Mouse (Mus musculus): ENCODE measurements at regions not wholly inside any gene's neighbourhood (a gene's known extent, or its start where the extent isn't known, plus 50 kb on each side); places are given as distances from the start of the nearest gene placed in this dataset.

DNA sequence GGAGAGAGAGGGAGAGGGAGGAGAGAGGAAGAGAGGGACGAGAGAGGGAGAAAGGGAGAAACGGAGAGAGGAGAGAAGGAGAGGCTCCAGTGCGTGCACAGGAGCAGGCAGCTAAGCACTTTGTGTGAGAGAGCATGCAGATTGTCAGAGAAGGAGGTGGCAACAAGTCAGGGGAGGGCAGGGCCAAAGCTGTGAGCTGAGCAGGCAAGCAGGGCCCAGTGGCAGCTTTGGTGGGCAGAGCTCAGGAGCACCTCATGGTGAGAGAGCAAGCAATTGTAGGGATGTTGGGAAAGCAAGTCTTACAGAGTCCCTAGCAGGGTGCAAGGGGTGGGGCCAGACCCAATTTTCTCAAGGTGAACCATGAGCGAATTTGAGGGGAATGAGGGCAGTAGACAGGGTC is 234.3 kb upstream of the Hey2 start:
- DNase-seq (ENCODE audit: low spot score), result no peak

GRCm38 (mm10) chr10:31076415-31076814 is 233.8 kb upstream of the Hey2 start:
- no peak for DNase-seq (ENCODE audit: low spot score)

GRCm38 (mm10) chr10:31074004-31074645 is 231.5 kb upstream of the Hey2 start:
- no peak for DNase-seq (ENCODE audit: low spot score)

GRCm38 (mm10) chr10:31068668-31069223 is 226.1 kb upstream of the Hey2 start:
- DNase-seq (ENCODE audit: low spot score), result no peak

GRCm38 (mm10) chr10:31062732-31063131 is 220.1 kb upstream of the Hey2 start:
- no peak for DNase-seq (ENCODE audit: low spot score)

GRCm38 (mm10) chr10:31053260-31053659 is 210.7 kb upstream of the Hey2 start:
- no peak for DNase-seq (ENCODE audit: low spot score)

DNA sequence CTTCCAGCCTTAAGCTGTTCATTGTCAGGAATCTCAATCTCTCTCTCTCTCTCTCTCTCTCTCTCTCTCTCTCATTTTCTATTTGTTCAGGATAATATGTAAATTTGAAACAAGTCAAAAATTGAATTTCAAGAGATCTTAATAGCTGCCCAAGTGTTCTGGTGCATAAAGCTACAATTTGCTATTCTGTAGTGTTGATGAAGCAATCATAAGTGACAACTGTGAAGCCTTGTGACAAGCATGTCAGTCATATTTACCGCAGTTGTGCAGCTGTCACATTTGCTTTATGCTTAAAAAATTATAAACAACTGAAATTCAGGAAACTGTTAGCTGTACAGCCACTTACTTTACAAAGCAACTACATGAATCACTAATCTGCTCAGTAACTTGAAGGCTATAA is 208.6 kb upstream of the Hey2 start:
- no peak for DNase-seq (ENCODE audit: low spot score)

GRCm38 (mm10) chr10:31049352-31049751 is 206.8 kb upstream of the Hey2 start:
- DNase-seq (ENCODE audit: low spot score), result no peak

DNA sequence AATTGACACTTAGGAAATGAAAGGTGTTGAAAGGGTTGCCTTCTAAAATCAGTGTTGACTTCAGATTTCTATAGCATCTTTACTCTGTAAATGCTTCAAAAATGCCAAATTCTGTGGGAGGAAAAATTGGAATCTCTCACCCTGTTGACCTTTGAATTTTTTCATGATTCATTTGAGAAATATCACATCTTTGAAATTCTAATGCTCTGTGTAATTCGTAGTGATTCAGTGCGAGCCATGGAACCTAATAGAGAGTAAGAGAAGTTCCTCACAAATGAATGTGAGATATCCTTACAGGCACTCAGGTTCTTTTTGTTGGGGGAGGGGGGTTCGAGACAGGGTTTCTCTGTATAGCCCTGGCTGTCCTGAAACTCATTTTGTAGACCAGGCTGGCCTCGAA is 193.0 kb upstream of the Hey2 start:
- no peak for DNase-seq (ENCODE audit: low spot score)

- DNase-seq (ENCODE audit: low spot score), result no peak
These were observed 192.2 kb upstream of the Hey2 start for GRCm38 (mm10) chr10:31034782-31035181.

- DNase-seq (ENCODE audit: low spot score), result peak; percentile 26
These were observed 188.1 kb upstream of the Hey2 start for GRCm38 (mm10) chr10:31030676-31031075.

GRCm38 (mm10) chr10:31026440-31026839 is 183.8 kb upstream of the Hey2 start:
- no peak for DNase-seq (ENCODE audit: low spot score)

- DNase-seq (ENCODE audit: low spot score), result no peak
These were observed 170.2 kb upstream of the Hey2 start for GRCm38 (mm10) chr10:31012669-31013358.

DNA sequence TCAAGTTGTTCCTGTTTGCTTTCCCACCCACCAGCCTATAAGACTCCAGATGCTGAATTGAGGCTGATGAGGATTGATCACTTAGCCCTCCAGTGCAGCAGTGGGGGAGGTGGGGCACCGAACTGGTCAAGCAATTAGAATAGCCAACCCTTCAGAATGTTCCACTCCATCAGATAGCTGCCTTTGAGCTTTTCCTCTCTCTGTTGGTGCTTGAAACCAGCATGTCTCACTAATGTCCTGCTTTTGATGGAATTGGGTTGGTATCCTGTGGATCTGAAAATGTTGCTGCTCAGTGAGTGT is 167.3 kb upstream of the Hey2 start:
- DNase-seq (ENCODE audit: low spot score), result no peak

DNA sequence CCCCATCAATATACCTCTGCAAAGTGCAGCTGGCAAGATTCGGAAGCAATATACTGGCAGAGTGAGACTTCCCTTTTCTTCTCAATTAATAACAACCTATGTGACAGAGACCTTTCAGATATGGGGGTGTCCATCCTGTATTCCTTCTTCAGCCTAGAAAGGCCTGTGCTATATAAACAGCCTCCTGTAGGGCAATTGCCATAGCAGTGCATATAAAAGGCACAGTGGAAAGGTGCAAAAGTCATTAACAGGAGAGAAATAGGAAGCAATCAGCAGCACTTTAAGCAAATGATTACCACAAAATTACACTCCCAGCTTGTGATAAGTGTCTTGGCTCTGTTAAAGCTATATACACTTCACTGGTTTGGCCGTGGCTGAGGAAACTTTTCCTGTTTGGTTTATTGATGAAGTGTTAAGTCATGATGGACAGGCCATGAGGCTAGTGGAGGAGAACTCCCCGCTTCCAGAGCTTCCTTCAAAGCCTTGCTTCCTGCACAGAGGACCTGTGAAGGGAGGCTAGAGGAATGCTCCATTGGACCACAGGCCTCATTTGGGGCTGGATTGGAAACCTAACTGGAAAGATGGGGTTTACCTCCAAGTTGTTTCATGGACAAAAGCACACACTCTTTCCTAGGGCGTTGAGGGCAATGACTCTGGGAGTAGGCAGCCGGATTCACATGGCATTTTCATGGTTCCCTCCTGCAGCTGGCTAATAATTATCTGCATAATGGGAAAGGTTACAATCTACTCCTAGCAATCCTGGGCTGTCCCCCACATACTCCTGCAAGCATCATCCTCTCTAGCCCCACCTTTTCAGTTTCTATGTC is 166.7 kb upstream of the Hey2 start:
- no peak for DNase-seq (ENCODE audit: low spot score)

DNA sequence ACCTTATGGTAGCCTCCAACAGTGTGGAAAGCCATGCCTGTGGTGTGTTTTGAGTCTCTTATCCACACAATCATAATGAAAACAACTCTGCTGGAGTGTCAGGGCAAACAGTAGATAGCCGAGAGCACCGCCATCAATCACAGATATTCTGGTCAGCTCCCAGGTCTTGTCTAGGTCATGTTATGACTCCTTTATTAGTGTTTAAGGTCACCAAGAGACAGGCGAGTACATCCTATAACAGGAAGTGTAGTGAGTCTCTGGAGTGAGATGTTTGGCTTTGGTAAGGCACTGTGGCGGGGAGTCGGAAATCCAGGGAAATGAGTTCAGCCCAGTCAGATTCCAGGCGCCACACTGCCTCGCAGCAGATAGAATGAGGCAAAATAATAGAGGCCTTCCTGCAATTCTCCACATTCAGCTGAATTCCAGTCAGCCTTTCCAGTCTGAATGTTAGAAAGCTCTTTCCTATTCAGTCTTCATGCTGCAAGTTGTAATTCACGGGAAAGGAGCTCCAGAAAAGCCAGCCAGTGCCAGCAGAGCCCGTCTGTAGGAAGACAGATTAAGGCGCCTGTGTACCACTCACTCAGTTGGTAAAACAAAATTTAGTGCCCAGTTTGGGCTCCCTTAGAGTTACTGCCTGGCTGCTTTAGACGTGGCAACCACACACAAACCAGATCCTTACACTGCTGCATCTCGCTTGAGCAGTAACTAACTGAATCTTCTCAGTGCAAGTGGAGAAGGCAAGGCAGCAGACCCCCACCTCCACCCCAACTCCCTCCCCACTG is 155.8 kb upstream of the Hey2 start:
- no peak for DNase-seq (ENCODE audit: low spot score)

DNA sequence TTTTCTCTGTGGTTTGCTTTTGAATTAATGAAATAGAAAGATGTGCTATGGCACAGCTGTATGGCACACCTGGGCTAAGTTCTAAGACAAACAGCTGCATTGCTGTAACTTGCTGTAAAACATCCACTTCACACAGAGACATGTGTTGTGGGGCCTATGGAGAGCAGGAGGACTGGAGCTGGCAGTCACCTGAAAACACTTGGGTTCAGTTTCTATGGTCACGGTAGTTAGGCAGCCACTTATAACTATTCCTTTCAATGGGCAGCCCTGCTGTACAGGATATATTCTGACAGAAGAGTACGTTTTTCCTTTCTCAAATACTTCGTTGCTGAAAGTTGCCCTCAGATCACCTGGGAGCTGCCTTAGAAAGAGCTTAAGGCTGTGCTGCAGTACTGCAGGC is 149.6 kb upstream of the Hey2 start:
- no peak for DNase-seq (ENCODE audit: low spot score)

DNA sequence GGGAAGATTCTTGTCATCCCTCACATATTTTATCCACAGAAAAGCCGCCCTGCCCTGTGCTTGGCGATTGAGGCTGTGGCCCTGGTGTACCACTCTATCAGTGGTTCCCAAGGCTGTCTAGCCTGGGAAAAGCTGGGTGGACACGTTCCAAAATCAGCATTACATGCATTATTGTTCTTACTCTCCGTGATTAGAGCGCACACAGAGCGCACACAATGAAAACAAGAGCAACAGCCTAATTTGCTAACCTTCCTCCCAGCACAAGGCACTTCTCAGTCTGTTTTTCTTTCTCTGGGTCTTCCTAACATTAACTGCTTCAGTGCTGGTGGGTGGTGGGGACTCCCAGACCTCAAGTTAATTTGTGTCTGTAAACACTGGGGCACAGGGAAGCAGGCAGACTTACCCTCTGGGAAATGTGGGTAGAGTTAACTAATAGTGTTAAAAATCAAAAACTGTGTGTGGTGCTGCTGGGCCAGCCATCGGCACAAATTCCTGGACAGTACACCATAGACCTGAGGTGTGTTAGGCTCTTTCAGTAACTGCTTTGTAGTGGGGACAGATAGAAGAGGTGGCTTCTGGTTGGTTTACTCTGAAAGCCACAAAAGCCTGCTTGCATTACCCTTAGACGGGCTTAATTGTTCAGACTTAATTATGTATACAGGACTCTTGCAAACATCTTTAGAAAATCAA is 137.8 kb upstream of the Hey2 start:
- DNase-seq (ENCODE audit: low spot score), result no peak

- DNase-seq (ENCODE audit: low spot score), result no peak
These were observed 137.2 kb upstream of the Hey2 start for GRCm38 (mm10) chr10:30979766-30980165.

GRCm38 (mm10) chr10:30966176-30966575 is 123.6 kb upstream of the Hey2 start:
- no peak for DNase-seq (ENCODE audit: low spot score)

GRCm38 (mm10) chr10:30953825-30954224 is 111.2 kb upstream of the Hey2 start:
- no peak for DNase-seq (ENCODE audit: low spot score)

- no peak for DNase-seq (ENCODE audit: low spot score)
These were observed 109.8 kb upstream of the Hey2 start for GRCm38 (mm10) chr10:30952410-30952809.

Measured in layer of hippocampus, adult 9-10 months (tissue).